Mouse (Mus musculus) hematopoietic stem cell, adult 5-6 weeks (primary cell): ENCODE measurements around the gene Marcks. TPM values are rescaled to one million over a fixed set of nuclear protein-coding genes. Genes with fewer than 3 reads are reported as not detected.
"Not testable (repeated sequence)": the region's sequence is repeated elsewhere in the genome, so short reads cannot be mapped to it uniquely, and the experiment has no call there.

ENCODE experiments used
- ATAC-seq, 2 experiments: fragments of 125-278 bp in 1 of 2; replicated peaks in 1 of 2; 2 replicates each; pipeline ENCODE4 v1.8.0; 2016 to 2017; ENCODE audit warnings: inconsistent platforms in 2 of 2, mild to moderate bottlenecking in 2 of 2, moderate number of reproducible peaks in 2 of 2, low read depth in 1 of 2, moderate TSS enrichment in 1 of 2; ENCODE audit not compliant: low FRiP score in 2 of 2, poor library complexity in 2 of 2, severe bottlenecking in 2 of 2, insufficient read depth in 1 of 2, low TSS enrichment in 1 of 2
- total RNA-seq: library from RNA; stranded (forward); fragments of 172-1452, 232-1000 nt; gene quantifications from 2 replicates; pipeline ENCODE4 v1.2.3, GENCODE M21; 2017

Gene Marcks
- total RNA-seq, 1 experiment from 2014 or later, result 20.0 TPM

DNA sequence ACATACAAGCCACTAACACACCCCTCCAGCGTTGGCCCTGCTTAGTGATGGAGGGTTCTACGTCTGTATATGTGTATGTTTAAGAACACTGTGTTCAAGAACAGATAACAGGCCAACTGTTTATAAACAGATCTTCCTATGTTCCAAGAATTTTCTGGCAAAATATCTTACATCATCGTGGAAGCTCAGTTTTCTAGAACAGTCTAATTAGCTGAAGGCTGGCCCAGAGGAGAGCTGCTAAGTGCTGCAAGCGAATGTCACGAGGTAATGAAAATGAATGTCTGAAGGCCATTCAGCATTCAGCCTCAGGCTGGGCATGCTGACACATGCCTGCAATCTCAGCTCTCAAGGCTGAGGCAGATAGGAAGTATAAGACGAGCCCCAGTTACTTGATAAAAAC lies 42.9 kb downstream of the Marcks start:
- no peak for ATAC-seq

DNA sequence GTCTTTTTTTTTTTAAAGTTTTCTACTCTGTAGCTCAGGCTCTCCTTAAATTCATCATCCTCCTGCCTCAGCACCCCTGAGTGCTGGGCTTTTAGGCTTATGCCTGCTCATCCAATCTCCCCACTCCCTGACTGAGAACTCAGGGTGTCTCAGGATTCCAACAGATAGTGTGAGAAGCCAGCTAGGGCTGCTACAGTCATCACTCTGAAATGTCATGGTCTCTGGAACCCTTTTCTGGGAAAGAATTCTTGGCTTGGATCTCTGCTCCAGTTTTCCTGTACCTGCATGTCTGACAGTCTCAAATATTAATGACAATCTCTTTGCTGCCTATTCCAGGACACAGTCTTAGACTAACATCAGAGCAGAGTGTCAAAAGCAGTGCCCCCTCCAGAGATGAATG lies 45.4 kb downstream of the Marcks start:
- ATAC-seq, result no peak

DNA sequence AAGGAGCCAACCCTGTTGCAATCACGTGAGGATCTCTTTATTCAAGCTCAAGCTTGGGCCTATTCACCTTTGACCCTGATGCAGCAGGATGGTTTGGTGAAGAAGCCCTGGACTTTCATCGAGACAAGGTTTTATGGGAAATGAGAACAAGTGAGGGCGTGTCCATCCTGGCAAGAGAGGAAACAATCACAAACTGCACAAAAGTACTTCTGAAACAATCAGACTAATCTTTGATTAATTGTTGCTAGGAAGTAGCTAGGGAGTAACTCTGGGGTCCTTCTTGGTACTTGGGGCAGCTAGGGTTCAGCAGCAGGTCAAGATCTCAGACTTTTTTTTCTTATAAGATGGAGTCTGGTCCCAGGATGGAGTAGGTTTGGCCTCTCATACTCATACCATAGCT lies 48.3 kb downstream of the Marcks start:
- ATAC-seq, result no peak

- not testable (repeated sequence) for ATAC-seq
These were observed 54.6 kb downstream of the Marcks start for GRCm38 (mm10) chr10:37084071-37084470.

Other genes with a start within 250 kb of the Marcks start
- gene Hdac2, start 164.4 kb downstream of the Marcks start, total RNA-seq, result 180 and 208 TPM in 2 replicates